Mouse (Mus musculus): ENCODE measurements at regions not wholly inside any gene's neighbourhood (a gene's known extent, or its start where the extent isn't known, plus 50 kb on each side); places are given as distances from the start of the nearest gene placed in this dataset.

GRCm38 (mm10) chr16:93344555-93344954, 259.3 kb downstream of the Setd4 start:
- Histone ChIP-seq H3K4me1 (ENCODE audit: control insufficient read depth, insufficient read depth, low read length) (no peaks in the 10 kb centered on the region), H3K36me3 (ENCODE audit: control insufficient read depth, insufficient read depth) (no peaks in the 10 kb centered on the region), H3K27me3 (ENCODE audit: control insufficient read depth, insufficient read depth, low read length) (peaks cover 12% of the 10 kb centered on the region), H3K9ac (ENCODE audit: low read length) (no peak overlapping the region), H3K4me3 (ENCODE audit: low read length) (no peak overlapping the region), H3K9me3 (replicated peaks; ENCODE audit: control insufficient read depth, low read length) (no peaks in the 10 kb centered on the region), H3K27ac (ENCODE audit: low read length) (no peak overlapping the region), H3K4me2 (ENCODE audit: low read depth, low read length) (no peak overlapping the region)
- 80% methylated on average over 5 of the region's 5 CpGs for WGBS
- no peak for ATAC-seq (replicated peaks; ENCODE audit: extremely low read depth, insufficient read depth, low FRiP score)

GRCm38 (mm10) chr16:93342701-93343100, 261.2 kb downstream of the Setd4 start:
- ATAC-seq (replicated peaks; ENCODE audit: extremely low read depth, insufficient read depth, low FRiP score), result no peak
- H3K4me1 ChIP-seq (ENCODE audit: control insufficient read depth, insufficient read depth, low read length), result no peaks in the 10 kb centered on the region
- WGBS, result 80% methylated on average over 2 of the region's 2 CpGs

DNA sequence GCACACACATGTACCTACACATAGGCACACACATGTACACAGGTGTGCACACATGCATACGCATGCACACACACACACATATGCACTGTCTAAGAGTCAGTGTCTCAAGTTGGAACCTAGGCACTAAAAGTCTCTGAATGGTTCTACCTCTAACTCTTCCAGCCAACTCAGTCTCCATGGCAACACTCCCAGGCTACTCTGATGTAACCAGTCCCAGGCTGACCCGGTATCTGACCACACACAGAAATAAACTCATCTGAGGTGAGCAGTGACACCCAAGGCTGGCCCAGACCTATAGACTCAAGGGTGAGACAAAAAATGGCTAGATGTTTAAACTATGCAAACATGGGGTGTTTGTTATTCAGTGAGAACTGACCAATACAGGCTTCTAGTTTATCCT, 262.1 kb downstream of the Setd4 start:
- H3K9me3 ChIP-seq (replicated peaks; ENCODE audit: control insufficient read depth, low read length), result no peaks in the 10 kb centered on the region; the same call in 1 of the 2 replicates
- peaks cover 12% of the 10 kb centered on the region for H3K27me3 ChIP-seq (ENCODE audit: control insufficient read depth, insufficient read depth, low read length)
- H3K9ac ChIP-seq (ENCODE audit: low read length), result no peak overlapping the region
- H3K27ac ChIP-seq (ENCODE audit: low read length), result no peak overlapping the region
- H3K4me2 ChIP-seq (ENCODE audit: low read depth, low read length), result no peak overlapping the region
- no peaks in the 10 kb centered on the region for H3K4me1 ChIP-seq (ENCODE audit: control insufficient read depth, insufficient read depth, low read length)
- ATAC-seq (replicated peaks; ENCODE audit: extremely low read depth, insufficient read depth, low FRiP score), result no peak
- 79% methylated on average over 2 of the region's 2 CpGs for WGBS
- no peaks in the 10 kb centered on the region for H3K36me3 ChIP-seq (ENCODE audit: control insufficient read depth, insufficient read depth)
- H3K4me3 ChIP-seq (ENCODE audit: low read length), result no peak overlapping the region

More at GRCm38 (mm10) chr16:93342701-93343100, 261.2 kb downstream of the Setd4 start:
- H3K27me3 ChIP-seq (ENCODE audit: control insufficient read depth, insufficient read depth, low read length), result peaks cover 12% of the 10 kb centered on the region
- H3K4me2 ChIP-seq (ENCODE audit: low read depth, low read length), result no peak overlapping the region
- H3K36me3 ChIP-seq (ENCODE audit: control insufficient read depth, insufficient read depth), result no peaks in the 10 kb centered on the region
- no peak overlapping the region for H3K9ac ChIP-seq (ENCODE audit: low read length)
- H3K27ac ChIP-seq (ENCODE audit: low read length), result no peak overlapping the region
- H3K4me3 ChIP-seq (ENCODE audit: low read length), result no peak overlapping the region
- H3K9me3 ChIP-seq (replicated peaks; ENCODE audit: control insufficient read depth, low read length), result no peaks in the 10 kb centered on the region; the same call in 1 of the 2 replicates

DNA sequence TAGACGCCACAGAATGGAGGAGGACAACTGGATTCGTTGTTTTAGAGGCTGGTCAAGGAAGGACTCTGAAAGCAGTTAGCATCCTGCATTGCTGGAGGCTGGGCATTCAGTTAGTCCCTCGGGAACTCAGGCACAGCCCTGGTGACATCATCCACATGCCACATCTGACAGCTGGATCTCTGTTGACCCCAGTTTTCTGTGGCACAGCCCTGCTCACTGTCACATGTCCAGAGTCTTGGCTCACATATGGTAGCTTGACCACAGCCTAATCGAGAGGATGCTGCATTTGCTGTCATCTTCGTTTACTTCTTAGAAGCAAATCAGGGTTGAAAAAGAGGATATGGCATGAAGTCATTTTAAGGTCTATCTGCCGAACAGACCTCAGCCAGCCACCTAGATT, 265.1 kb downstream of the Setd4 start:
- Histone ChIP-seq H3K4me3 (ENCODE audit: low read length) (no peak overlapping the region), H3K4me1 (ENCODE audit: control insufficient read depth, insufficient read depth, low read length) (no peaks in the 10 kb centered on the region), H3K36me3 (ENCODE audit: control insufficient read depth, insufficient read depth) (no peaks in the 10 kb centered on the region), H3K9ac (ENCODE audit: low read length) (no peak overlapping the region), H3K27ac (ENCODE audit: low read length) (no peak overlapping the region), H3K4me2 (ENCODE audit: low read depth, low read length) (no peak overlapping the region), H3K27me3 (ENCODE audit: control insufficient read depth, insufficient read depth, low read length) (peaks cover 3% of the 10 kb centered on the region), H3K9me3 (replicated peaks; ENCODE audit: control insufficient read depth, low read length) (peaks cover 4% of the 10 kb centered on the region; the same call in 1 of the 2 replicates)
- WGBS, result 63% methylated on average over 6 of the region's 6 CpGs
- ATAC-seq (replicated peaks; ENCODE audit: extremely low read depth, insufficient read depth, low FRiP score), result no peak

DNA sequence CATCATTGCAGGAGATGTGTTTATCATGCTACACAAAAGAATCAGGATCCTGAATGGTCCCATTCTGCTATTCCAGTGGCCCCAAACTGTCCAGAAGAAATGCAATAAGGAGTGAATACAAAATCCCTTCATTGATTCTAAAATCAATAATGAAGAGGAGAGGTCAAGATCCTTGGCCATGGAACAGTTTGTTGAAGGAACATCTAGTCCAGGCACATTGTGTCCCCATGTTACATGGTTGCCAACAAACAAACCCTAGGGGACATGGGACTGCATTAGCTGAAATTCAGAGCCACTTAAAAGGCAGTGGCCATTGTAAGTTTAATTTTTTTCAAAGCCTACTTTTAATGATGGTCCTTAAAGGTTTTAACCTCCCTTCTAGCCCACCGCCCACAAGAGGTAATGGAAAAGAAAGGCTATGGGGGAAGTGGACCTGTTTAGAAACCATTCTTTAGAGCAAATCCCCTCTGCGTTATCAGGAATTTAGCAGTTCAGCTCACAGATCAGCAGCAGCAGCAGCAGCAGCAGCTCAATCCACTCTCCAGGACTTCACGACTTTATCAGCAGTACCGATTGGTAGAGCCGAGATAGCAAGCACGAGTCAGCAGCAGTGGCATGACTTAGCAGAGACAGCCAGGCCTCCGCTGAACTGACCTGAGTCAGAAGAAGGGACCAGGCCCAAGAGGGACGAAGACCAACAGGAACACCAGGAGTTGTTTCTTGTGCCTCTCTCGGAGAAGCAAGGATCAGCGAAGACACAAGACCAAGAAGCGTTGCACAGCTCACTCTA, 268.3 kb downstream of the Setd4 start:
- H3K27ac ChIP-seq (ENCODE audit: low read length), result no peak overlapping the region
- no peaks in the 10 kb centered on the region for H3K36me3 ChIP-seq (ENCODE audit: control insufficient read depth, insufficient read depth)
- 39% methylated on average over 11 of the region's 11 CpGs for WGBS
- H3K4me2 ChIP-seq (ENCODE audit: low read depth, low read length), result no peak overlapping the region
- H3K4me1 ChIP-seq (ENCODE audit: control insufficient read depth, insufficient read depth, low read length), result no peaks in the 10 kb centered on the region
- H3K9ac ChIP-seq (ENCODE audit: low read length), result no peak overlapping the region
- H3K27me3 ChIP-seq (ENCODE audit: control insufficient read depth, insufficient read depth, low read length), result peaks cover 6% of the 10 kb centered on the region
- no peak for ATAC-seq (replicated peaks; ENCODE audit: extremely low read depth, insufficient read depth, low FRiP score)
- peaks cover 4% of the 10 kb centered on the region; the same call in 1 of the 2 replicates for H3K9me3 ChIP-seq (replicated peaks; ENCODE audit: control insufficient read depth, low read length)
- no peak overlapping the region for H3K4me3 ChIP-seq (ENCODE audit: low read length)

DNA sequence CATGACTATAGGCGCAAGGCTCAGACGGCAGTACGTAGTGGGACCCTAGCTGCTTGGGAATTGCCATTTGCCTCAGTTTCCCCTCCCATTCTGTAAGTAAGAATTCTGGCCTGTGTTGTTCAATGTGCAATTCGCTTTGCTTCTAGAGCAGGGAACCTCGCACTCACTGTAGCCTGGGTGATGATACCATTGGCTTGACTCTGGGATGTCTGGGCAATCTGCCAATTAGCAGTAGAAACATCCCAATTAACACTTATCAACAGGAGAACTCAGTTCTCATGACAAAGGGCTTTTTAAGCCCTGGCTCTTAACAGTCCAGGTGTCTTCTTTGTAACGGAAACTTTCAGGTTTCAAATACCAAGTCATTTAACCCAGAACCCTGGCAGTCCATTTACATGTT, 270.2 kb downstream of the Setd4 start:
- Histone ChIP-seq H3K4me2 (ENCODE audit: low read depth, low read length) (no peak overlapping the region), H3K27ac (ENCODE audit: low read length) (no peak overlapping the region), H3K9ac (ENCODE audit: low read length) (no peak overlapping the region), H3K9me3 (replicated peaks; ENCODE audit: control insufficient read depth, low read length) (peaks cover 4% of the 10 kb centered on the region; the same call in 1 of the 2 replicates), H3K4me1 (ENCODE audit: control insufficient read depth, insufficient read depth, low read length) (no peaks in the 10 kb centered on the region), H3K36me3 (ENCODE audit: control insufficient read depth, insufficient read depth) (no peaks in the 10 kb centered on the region), H3K27me3 (ENCODE audit: control insufficient read depth, insufficient read depth, low read length) (peaks cover 9% of the 10 kb centered on the region), H3K4me3 (ENCODE audit: low read length) (no peak overlapping the region)
- 59% methylated on average over 6 of the region's 6 CpGs for WGBS
- no peak for ATAC-seq (replicated peaks; ENCODE audit: extremely low read depth, insufficient read depth, low FRiP score)

DNA sequence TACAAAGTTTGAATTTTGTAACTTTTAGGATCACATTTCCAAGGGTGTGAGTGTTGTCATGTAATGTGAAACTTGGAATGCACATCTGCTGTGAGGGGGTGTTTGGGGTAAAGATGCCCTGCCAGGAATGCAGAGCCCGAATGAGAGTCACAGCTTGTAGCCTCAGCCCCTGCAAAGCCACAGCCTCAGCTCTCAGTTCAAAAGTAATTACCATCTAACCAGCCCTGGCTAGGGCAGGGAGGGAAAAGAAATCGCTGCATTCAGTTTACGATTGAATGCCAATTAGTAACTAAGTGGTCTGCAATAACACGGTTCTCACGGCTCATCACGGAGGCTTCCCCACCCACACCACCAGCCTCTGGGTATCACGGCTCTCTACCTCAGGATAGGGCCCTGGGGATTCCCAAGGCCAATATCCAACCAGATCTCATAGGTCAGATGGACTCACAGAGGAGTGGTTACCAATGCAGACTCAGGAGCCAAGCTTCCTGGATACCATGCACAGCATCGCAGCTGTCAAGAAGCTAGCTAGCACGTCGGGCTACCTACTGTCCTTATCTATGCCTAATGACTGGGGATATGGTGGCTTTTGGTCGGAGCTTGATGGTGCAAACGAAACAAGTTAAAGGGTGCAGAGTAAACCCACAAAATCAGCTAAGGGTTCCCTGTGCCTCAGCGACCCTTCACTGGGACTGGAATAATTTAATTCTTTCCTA, 275.0 kb downstream of the Setd4 start:
- ATAC-seq (replicated peaks; ENCODE audit: extremely low read depth, insufficient read depth, low FRiP score), result no peak
- no peak overlapping the region for H3K4me3 ChIP-seq (ENCODE audit: low read length)
- peaks cover 9% of the 10 kb centered on the region for H3K27me3 ChIP-seq (ENCODE audit: control insufficient read depth, insufficient read depth, low read length)

DNA sequence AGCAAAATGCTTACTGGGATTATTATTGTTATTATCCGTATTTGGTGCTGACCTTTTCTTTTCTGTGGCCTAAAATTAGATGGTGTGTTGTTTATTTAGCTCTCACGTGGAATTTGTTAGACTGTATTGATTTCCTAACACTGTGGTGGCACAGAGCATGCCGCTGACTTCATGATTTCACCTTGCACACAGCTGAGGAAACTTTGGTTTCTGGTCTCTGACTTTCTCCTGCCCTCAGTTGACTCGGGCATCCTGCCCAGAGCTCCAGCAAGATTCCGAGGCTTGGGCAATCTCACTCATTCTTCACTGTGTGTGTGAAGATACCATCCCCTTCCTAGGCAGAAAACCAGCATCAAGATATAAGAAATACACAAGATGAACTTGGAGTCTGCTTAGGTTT, 279.0 kb downstream of the Setd4 start:
- ATAC-seq (replicated peaks; ENCODE audit: extremely low read depth, insufficient read depth, low FRiP score), result no peak
- 75% methylated on average over 5 of the region's 5 CpGs for WGBS

More for the DNA sequence above, 275.0 kb downstream of the Setd4 start:
- Histone ChIP-seq H3K36me3 (ENCODE audit: control insufficient read depth, insufficient read depth) (no peaks in the 10 kb centered on the region), H3K9ac (ENCODE audit: low read length) (no peak overlapping the region), H3K4me1 (ENCODE audit: control insufficient read depth, insufficient read depth, low read length) (no peaks in the 10 kb centered on the region), H3K4me2 (ENCODE audit: low read depth, low read length) (no peak overlapping the region), H3K27ac (ENCODE audit: low read length) (no peak overlapping the region), H3K9me3 (replicated peaks; ENCODE audit: control insufficient read depth, low read length) (peaks cover 3% of the 10 kb centered on the region; the same call in 1 of the 2 replicates)
- WGBS, result 27% methylated on average over 13 of the region's 13 CpGs

GRCm38 (mm10) chr16:93323172-93323571, 280.7 kb downstream of the Setd4 start:
- Histone ChIP-seq H3K9ac (ENCODE audit: low read length) (no peak overlapping the region), H3K4me1 (ENCODE audit: control insufficient read depth, insufficient read depth, low read length) (no peaks in the 10 kb centered on the region), H3K9me3 (replicated peaks; ENCODE audit: control insufficient read depth, low read length) (peaks cover 6% of the 10 kb centered on the region; the same call in 1 of the 2 replicates), H3K27ac (ENCODE audit: low read length) (no peak overlapping the region), H3K4me3 (ENCODE audit: low read length) (no peak overlapping the region), H3K36me3 (ENCODE audit: control insufficient read depth, insufficient read depth) (no peaks in the 10 kb centered on the region), H3K27me3 (ENCODE audit: control insufficient read depth, insufficient read depth, low read length) (no peaks in the 10 kb centered on the region), H3K4me2 (ENCODE audit: low read depth, low read length) (no peak overlapping the region)
- ATAC-seq (replicated peaks; ENCODE audit: extremely low read depth, insufficient read depth, low FRiP score), result no peak
- WGBS, result 67% methylated on average over 5 of the region's 5 CpGs

More for the DNA sequence above, 279.0 kb downstream of the Setd4 start:
- H3K4me2 ChIP-seq (ENCODE audit: low read depth, low read length), result no peak overlapping the region
- H3K4me3 ChIP-seq (ENCODE audit: low read length), result no peak overlapping the region
- peaks cover 6% of the 10 kb centered on the region; the same call in 1 of the 2 replicates for H3K9me3 ChIP-seq (replicated peaks; ENCODE audit: control insufficient read depth, low read length)
- H3K27me3 ChIP-seq (ENCODE audit: control insufficient read depth, insufficient read depth, low read length), result peaks cover 1% of the 10 kb centered on the region; the same call in 1 of the 2 replicates
- H3K9ac ChIP-seq (ENCODE audit: low read length), result no peak overlapping the region
- H3K27ac ChIP-seq (ENCODE audit: low read length), result no peak overlapping the region
- H3K36me3 ChIP-seq (ENCODE audit: control insufficient read depth, insufficient read depth), result no peaks in the 10 kb centered on the region
- H3K4me1 ChIP-seq (ENCODE audit: control insufficient read depth, insufficient read depth, low read length), result no peaks in the 10 kb centered on the region
